Mouse (Mus musculus) CH12.LX (cell line): ENCODE measurements around the gene Kcnc2. TPM values are rescaled to one million over a fixed set of nuclear protein-coding genes. Genes with fewer than 3 reads are reported as not detected.

Experiments used
- polyA plus RNA-seq: library from polyadenylated mRNA; unstranded; fragments of >175 nt; gene quantifications from 2 replicates; pipeline ENCODE4 v1.2.1, GENCODE M21; 2012; ENCODE audit warnings: low read depth; ENCODE audit not compliant: insufficient read length
- total RNA-seq, 2 experiments: library from RNA; depleted of rRNA; stranded (reverse); fragments of 300-350 nt in 1 of 2; fragments of >200 nt in 1 of 2; gene quantifications; 2 replicates each; pipeline ENCODE4 v1.2.3; 2012 to 2014

The Kcnc2 gene
- total and polyA plus RNA-seq, 3 experiments: not detected

Other genes starting within 250 kb of the Kcnc2 start
- not detected in 2 replicates for gene Glipr1l1, start 210.9 kb upstream of the Kcnc2 start, total RNA-seq (2012; rRNA removed)
- not detected in 2 replicates for gene Glipr1l1, start 210.9 kb upstream of the Kcnc2 start, total RNA-seq (2014; rRNA removed)
- not detected in 2 replicates for gene Glipr1l1, start 210.9 kb upstream of the Kcnc2 start, polyA plus RNA-seq
- gene Glipr1l2, start 187.8 kb upstream of the Kcnc2 start, total RNA-seq (2012; rRNA removed): not detected in 2 replicates
- gene Glipr1l2, start 187.8 kb upstream of the Kcnc2 start, total RNA-seq (2014; rRNA removed): not detected in 2 replicates
- not detected in 2 replicates for gene Glipr1l2, start 187.8 kb upstream of the Kcnc2 start, polyA plus RNA-seq
- not detected in 2 replicates for gene Glipr1l3, start 110.8 kb upstream of the Kcnc2 start, total RNA-seq (2012; rRNA removed)
- not detected in 2 replicates for gene Glipr1l3, start 110.8 kb upstream of the Kcnc2 start, total RNA-seq (2014; rRNA removed)
- not detected in 2 replicates for gene Glipr1l3, start 110.8 kb upstream of the Kcnc2 start, polyA plus RNA-seq
- gene Caps2, start 107.5 kb upstream of the Kcnc2 start, total RNA-seq (2012; rRNA removed): 0.08 TPM in 1 of 2 replicates, not detected in the other
- gene Caps2, start 107.5 kb upstream of the Kcnc2 start, total RNA-seq (2014; rRNA removed): 0.21 and 0.50 TPM in 2 replicates
- gene Caps2, start 107.5 kb upstream of the Kcnc2 start, polyA plus RNA-seq: 0.31 and 0.51 TPM in 2 replicates